Mouse (Mus musculus) cerebellum, adult 9-10 months (tissue): ENCODE results near the gene Rbsn.

ENCODE experiments used
- DNase-seq: peaks from one replicate; pipeline ENCODE4 v3.0.0; 2022

Rbsn gene

GRCm38 (mm10) chr6:92162724-92163123 lies 52.0 kb downstream of the Rbsn start:
- DNase-seq = no peak

- DNase-seq = peak; percentile 61
Measured at GRCm38 (mm10) chr6:92158801-92159200, 55.9 kb downstream of the Rbsn start.

GRCm38 (mm10) chr6:92153774-92154173 lies 61.0 kb downstream of the Rbsn start:
- DNase-seq = no peak

GRCm38 (mm10) chr6:92145881-92146280 lies 68.8 kb downstream of the Rbsn start:
- no peak for DNase-seq
